Comparison of ENCODE assay signal across 9 mouse cellular contexts in the genomic region with DNA sequence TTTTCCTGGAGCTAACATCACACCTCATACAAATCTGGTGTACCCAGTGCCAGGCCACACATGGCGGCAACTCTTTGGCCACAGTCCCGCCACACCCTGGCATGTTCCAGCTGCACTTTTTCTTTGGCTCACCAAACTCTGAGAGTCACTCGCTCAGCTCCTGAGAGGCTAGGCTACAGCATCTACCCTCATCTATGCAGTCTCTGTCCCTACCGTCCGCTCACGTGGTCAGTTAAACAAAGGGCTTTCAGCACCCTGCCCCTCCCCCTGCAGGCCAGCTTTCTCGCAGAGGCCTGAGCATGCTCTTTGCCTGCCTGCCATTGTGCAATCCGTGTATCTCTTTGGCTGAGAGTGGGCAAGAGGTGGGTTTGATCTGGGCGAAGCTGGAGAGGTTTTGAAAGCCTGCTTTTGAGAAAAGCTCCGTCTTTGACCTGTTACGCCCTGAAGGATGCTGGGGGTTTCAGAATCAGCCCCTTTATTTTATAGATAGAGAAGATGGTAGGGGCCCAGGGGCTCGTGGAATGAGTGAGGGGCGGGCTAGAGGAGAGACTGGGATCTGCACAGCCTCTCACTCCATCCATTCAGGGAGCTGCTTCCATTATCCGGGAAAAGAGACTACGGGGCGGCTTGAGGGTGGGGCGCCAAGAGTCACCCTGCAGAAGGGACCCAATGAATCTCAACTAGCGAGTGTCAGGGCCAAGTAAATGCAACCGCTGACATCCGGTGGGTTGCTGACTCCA.
DNase-seq lines count a peak whose midpoint lies in the region; ATAC-seq and TF ChIP-seq lines count a peak whose summit lies in the region.
"Had no signal": no experiment of that assay in that cellular context is flagged by ENCODE, and none has a peak within 500 bp of the region (broad histone marks: within the 10 kb centered on the region; RNA-seq: fewer than 3 reads in every experiment).

No protein-coding gene starts in this region.

- ATAC-seq in forebrain, postnatal 0 days, result peak; percentile 72

- 0 out of 2 replicates have a peak overlapping the region, but pooled peaks have one; percentile 3 for H3K4me3 ChIP-seq in ES-Bruce4 (ENCODE audit: low read depth, low read length)
- no peak overlapping the region for H3K4me3 ChIP-seq in forebrain, postnatal 0 days (ENCODE audit: low read depth, low read length)
- H3K4me3 ChIP-seq: limb, embryonic 12.5 days had no signal

- H3K9me3 ChIP-seq in ES-Bruce4 (replicated peaks; ENCODE audit: control insufficient read depth, insufficient read depth, low read length, poor library complexity, severe bottlenecking), result no peaks in the 10 kb centered on the region
- no peaks in the 10 kb centered on the region for H3K9me3 ChIP-seq in forebrain, postnatal 0 days (ENCODE audit: low read length)
- H3K9me3 ChIP-seq: limb, embryonic 12.5 days had no signal

- H3K4me2 ChIP-seq in forebrain, postnatal 0 days (ENCODE audit: low read depth), result no peak overlapping the region
- H3K4me2 ChIP-seq: limb, embryonic 12.5 days had no signal

- DNase-seq in cerebellum, adult 11-12 months, result peak; percentile 43
- DNase-seq in forebrain, postnatal 0 days, result peak; percentile 74
- DNase-seq in lung, postnatal 14 days, result peak; percentile 50
- DNase-seq in right cerebral cortex, postnatal 4 days, result peak; percentile 37
- DNase-seq in MN1 (ENCODE audit: low spot score), result no peak
- DNase-seq in kidney, postnatal 10 days, result no peak
- no peak for DNase-seq in spleen, postnatal 4 days (ENCODE audit: low spot score in 2 of 2)

- TF ChIP-seq POLR2A in ES-Bruce4 (IDR thresholded peaks at IDR 0.05; ENCODE audit: insufficient read depth, low read length), result no peak

- whole genome bisulfite sequencing in forebrain, postnatal 0 days, result 18% methylated on average over 20 of the region's 20 CpGs

- no peak for TF ChIP-seq CTCF in ES-Bruce4 (IDR thresholded peaks at IDR 0.05; ENCODE audit: low read depth, low read length)
- TF ChIP-seq CTCF in forebrain, postnatal 0 days (IDR thresholded peaks at IDR 0.05; ENCODE audit: low read depth), result 0 out of 2 replicates have a peak, but pooled peaks have one; percentile 28

- H3K27me3 ChIP-seq in ES-Bruce4 (ENCODE audit: control insufficient read depth, insufficient read depth, low read length, poor library complexity, severe bottlenecking), result no peaks in the 10 kb centered on the region
- no peaks in the 10 kb centered on the region for H3K27me3 ChIP-seq in forebrain, postnatal 0 days (ENCODE audit: insufficient read depth, low read length)

- no peak overlapping the region for H3K27ac ChIP-seq in ES-Bruce4 (ENCODE audit: insufficient read depth, low read length)
- no peak overlapping the region for H3K27ac ChIP-seq in forebrain, postnatal 0 days (ENCODE audit: low read depth, low read length)
- H3K27ac ChIP-seq: limb, embryonic 12.5 days had no signal

- H3K4me1 ChIP-seq in ES-Bruce4 (ENCODE audit: control insufficient read depth, insufficient read depth, low read length), result no peaks in the 10 kb centered on the region
- H3K4me1 ChIP-seq in forebrain, postnatal 0 days (ENCODE audit: insufficient read depth), result 0 out of 2 replicates have a peak, but pooled peaks cover 3% of the 10 kb centered on the region

- no peak overlapping the region for H3K9ac ChIP-seq in ES-Bruce4 (ENCODE audit: low read depth, poor library complexity, severe bottlenecking)
- H3K9ac ChIP-seq in forebrain, postnatal 0 days, result no peak overlapping the region
- H3K9ac ChIP-seq: limb, embryonic 12.5 days had no signal

- TF ChIP-seq EP300 in ES-Bruce4 (IDR thresholded peaks at IDR 0.05; ENCODE audit: insufficient read depth, low read depth, low read length), result peak; percentile 35; the same call in 1 of the 2 replicates

- no peaks in the 10 kb centered on the region for H3K36me3 ChIP-seq in ES-Bruce4 (ENCODE audit: control insufficient read depth, insufficient read depth, low read length, poor library complexity, severe bottlenecking)
- H3K36me3 ChIP-seq in forebrain, postnatal 0 days (ENCODE audit: insufficient read depth), result no peaks in the 10 kb centered on the region
- H3K36me3 ChIP-seq: limb, embryonic 12.5 days had no signal

Comparison
In these comparisons a context has a peak if more than half of its experiments do, and no peak if none do; other contexts are left out.
1. DNase-seq: peak in cerebellum, adult 11-12 months (single experiment), forebrain, postnatal 0 days (single experiment), lung, postnatal 14 days (single experiment) and right cerebral cortex, postnatal 4 days (single experiment); none in MN1 (single experiment), kidney, postnatal 10 days (single experiment) and spleen, postnatal 4 days (0 of 2).